Mouse (Mus musculus) ES-Bruce4 (cell line): ENCODE data around the gene H2-Eb2. TPM values are rescaled to one million over a fixed set of nuclear protein-coding genes. Genes with fewer than 3 reads are reported as not detected.

Source experiments
- H3K27ac ChIP-seq: 2 replicates; pipeline ENCODE4 v1.5.1; 2012; ENCODE audit warnings: low read length, inconsistent platforms; ENCODE audit not compliant: insufficient read depth
- H3K27me3 ChIP-seq: 2 replicates; pipeline ENCODE4 v1.6.1; 2012; ENCODE audit warnings: mild to moderate bottlenecking, low read length, inconsistent platforms; ENCODE audit not compliant: control insufficient read depth, poor library complexity, insufficient read depth, severe bottlenecking
- H3K36me3 ChIP-seq: 2 replicates; pipeline ENCODE4 v1.6.1; 2012; ENCODE audit warnings: inconsistent platforms, mild to moderate bottlenecking, low read length, moderate library complexity; ENCODE audit not compliant: control insufficient read depth, poor library complexity, insufficient read depth, severe bottlenecking
- H3K4me1 ChIP-seq: one replicate; pipeline ENCODE4 v1.8.1; 2011; ENCODE audit warnings: low read length; ENCODE audit not compliant: control insufficient read depth, insufficient read depth
- H3K4me3 ChIP-seq: 2 replicates; pipeline ENCODE4 v1.5.1; 2011; ENCODE audit warnings: low read depth, mild to moderate bottlenecking, low read length
- H3K9ac ChIP-seq: 2 replicates; pipeline ENCODE4 v1.6.1; 2012; ENCODE audit warnings: low read depth, mild to moderate bottlenecking, inconsistent platforms; ENCODE audit not compliant: poor library complexity, severe bottlenecking
- H3K9me3 ChIP-seq: replicated peaks from 2 replicates; pipeline ENCODE4 v1.6.1; 2012; ENCODE audit warnings: mild to moderate bottlenecking, low read length, inconsistent platforms; ENCODE audit not compliant: control insufficient read depth, poor library complexity, insufficient read depth, severe bottlenecking
- CTCF ChIP-seq: IDR thresholded peaks from one replicate; pipeline ENCODE4 v1.8.1; 2011; ENCODE audit warnings: low read depth, low read length
- EP300 ChIP-seq: IDR thresholded peaks from 2 replicates; pipeline ENCODE4 v1.6.1; 2011; ENCODE audit warnings: low read depth, low read length; ENCODE audit not compliant: insufficient read depth
- POLR2A ChIP-seq: IDR thresholded peaks from one replicate; pipeline ENCODE4 v1.8.1; 2011; ENCODE audit warnings: low read length; ENCODE audit not compliant: insufficient read depth
- polyA plus RNA-seq: library from polyadenylated mRNA; stranded (reverse); fragments of >200 nt; gene quantifications from 2 replicates; pipeline ENCODE4 v1.2.4, GENCODE M21; 2011; ENCODE audit warnings: low read depth; ENCODE audit not compliant: missing spikeins, insufficient read depth, insufficient read length

H2-Eb2 gene
- polyA plus RNA-seq, 1 experiment, result not detected

GRCm38 (mm10) chr17:34286999-34287398 is 38.5 kb upstream of the H2-Eb2 start:
- no peak overlapping the region for H3K4me3 ChIP-seq
- H3K9me3 ChIP-seq, result no peaks in the 10 kb centered on the region
- H3K4me1 ChIP-seq, result no peaks in the 10 kb centered on the region
- H3K36me3 ChIP-seq, result no peaks in the 10 kb centered on the region
- no peaks in the 10 kb centered on the region for H3K27me3 ChIP-seq
- no peak overlapping the region for H3K27ac ChIP-seq
- no peak for TF ChIP-seq CTCF
- no peak for TF ChIP-seq EP300
- no peak for TF ChIP-seq POLR2A
- no peak overlapping the region for H3K9ac ChIP-seq

GRCm38 (mm10) chr17:34287648-34288047 is 37.8 kb upstream of the H2-Eb2 start, which contains the start of gene H2-Aa:
TSS of gene H2-Aa (minus strand) at chr17:34287823.
- TF ChIP-seq POLR2A (no peak), EP300 (no peak), CTCF (no peak)
- Histone ChIP-seq H3K27me3 (no peaks in the 10 kb centered on the region), H3K4me3 (no peak within 1 kb of the TSS), H3K27ac (no peak within 1 kb of the TSS), H3K9ac (no peak within 1 kb of the TSS), H3K9me3 (no peaks in the 10 kb centered on the region), H3K36me3 (no peaks in the 10 kb centered on the region), H3K4me1 (no peaks in the 10 kb centered on the region)

GRCm38 (mm10) chr17:34288131-34288530 is 37.3 kb upstream of the H2-Eb2 start:
- H3K4me3 ChIP-seq, result no peak overlapping the region
- no peak overlapping the region for H3K9ac ChIP-seq
- no peaks in the 10 kb centered on the region for H3K4me1 ChIP-seq
- H3K36me3 ChIP-seq, result no peaks in the 10 kb centered on the region
- H3K27me3 ChIP-seq, result no peaks in the 10 kb centered on the region
- H3K27ac ChIP-seq, result no peak overlapping the region
- TF ChIP-seq EP300 (no peak), POLR2A (no peak), CTCF (no peak)
- H3K9me3 ChIP-seq, result no peaks in the 10 kb centered on the region

GRCm38 (mm10) chr17:34291609-34292008 is 33.9 kb upstream of the H2-Eb2 start:
- H3K27ac ChIP-seq, result no peak overlapping the region
- no peaks in the 10 kb centered on the region for H3K36me3 ChIP-seq
- no peaks in the 10 kb centered on the region for H3K27me3 ChIP-seq
- H3K9ac ChIP-seq, result no peak overlapping the region
- no peaks in the 10 kb centered on the region for H3K9me3 ChIP-seq
- H3K4me1 ChIP-seq, result peaks cover 1% of the 10 kb centered on the region
- H3K4me3 ChIP-seq, result no peak overlapping the region
- TF ChIP-seq EP300, result no peak
- TF ChIP-seq POLR2A, result no peak
- no peak for TF ChIP-seq CTCF

GRCm38 (mm10) chr17:34292570-34292969 is 32.9 kb upstream of the H2-Eb2 start:
- Histone ChIP-seq H3K4me1 (peaks cover 1% of the 10 kb centered on the region), H3K27ac (no peak overlapping the region), H3K9me3 (no peaks in the 10 kb centered on the region), H3K9ac (no peak overlapping the region), H3K4me3 (no peak overlapping the region), H3K36me3 (no peaks in the 10 kb centered on the region), H3K27me3 (no peaks in the 10 kb centered on the region)
- TF ChIP-seq POLR2A (no peak), EP300 (no peak), CTCF (no peak)

GRCm38 (mm10) chr17:34293533-34293932 is 31.9 kb upstream of the H2-Eb2 start:
- TF ChIP-seq EP300, result no peak
- no peak for TF ChIP-seq CTCF
- TF ChIP-seq POLR2A, result no peak
- Histone ChIP-seq H3K36me3 (no peaks in the 10 kb centered on the region), H3K9ac (no peak overlapping the region)

More at GRCm38 (mm10) chr17:34293533-34293932, 31.9 kb upstream of the H2-Eb2 start:
- Histone ChIP-seq H3K4me1 (peaks cover 1% of the 10 kb centered on the region), H3K9me3 (no peaks in the 10 kb centered on the region), H3K27ac (no peak overlapping the region), H3K27me3 (no peaks in the 10 kb centered on the region), H3K4me3 (no peak overlapping the region)
